Mouse (Mus musculus) kidney, adult 2 months (tissue): ENCODE measurements at regions not wholly inside any gene's neighbourhood (a gene's known extent, or its start where the extent isn't known, plus 50 kb on each side); places are given as distances from the start of the nearest gene placed in this dataset.

ENCODE experiments used
- DNase-seq: peaks from one replicate; pipeline ENCODE4 v3.0.0; 2021
- H3K27ac ChIP-seq: fragments of 200-500 bp; 2 replicates; pipeline ENCODE4 v1.5.1; 2012; ENCODE audit warnings: low read depth, low read length, control low read depth, inconsistent platforms; ENCODE audit not compliant: insufficient read depth
- H3K27me3 ChIP-seq: fragments of 200-500 bp; replicated peaks from 2 replicates; pipeline ENCODE4 v1.6.1; 2012; ENCODE audit warnings: mild to moderate bottlenecking, moderate library complexity, low read length, inconsistent platforms; ENCODE audit not compliant: control insufficient read depth, insufficient read depth
- H3K36me3 ChIP-seq: fragments of 200-500 bp; 2 replicates; pipeline ENCODE4 v1.6.1; 2012; ENCODE audit warnings: mild to moderate bottlenecking, moderate library complexity, low read length, inconsistent platforms; ENCODE audit not compliant: control insufficient read depth, insufficient read depth
- H3K4me1 ChIP-seq: fragments of 200-500 bp; 2 replicates; pipeline ENCODE4 v1.6.1; 2011; ENCODE audit warnings: low read length; ENCODE audit not compliant: control insufficient read depth, insufficient read depth
- H3K4me3 ChIP-seq: fragments of 200-500 bp; 2 replicates; pipeline ENCODE4 v1.5.1; 2011; ENCODE audit warnings: mild to moderate bottlenecking, low read depth, low read length, control low read depth; ENCODE audit not compliant: insufficient read depth
- CTCF ChIP-seq: fragments of 200-500 bp; conservative IDR thresholded peaks from 2 replicates; pipeline ENCODE4 v1.5.1; 2011; ENCODE audit warnings: low read depth, mild to moderate bottlenecking, control low read depth, low read length, moderate library complexity, mixed read lengths; ENCODE audit not compliant: insufficient read depth, insufficient read length
- POLR2A ChIP-seq: fragments of 200-500 bp; IDR thresholded peaks from one replicate; pipeline ENCODE4 v1.6.1; 2011; ENCODE audit warnings: low read depth, low read length, control low read depth
- WGBS: fragments of 180-500 bp; shearing (Covaris S2); methylation state at CpG from one replicate; pipeline ENCODE4 v1.1.7; 2018; 5-methylcytosine and 5-hydroxymethylcytosine counted together

DNA sequence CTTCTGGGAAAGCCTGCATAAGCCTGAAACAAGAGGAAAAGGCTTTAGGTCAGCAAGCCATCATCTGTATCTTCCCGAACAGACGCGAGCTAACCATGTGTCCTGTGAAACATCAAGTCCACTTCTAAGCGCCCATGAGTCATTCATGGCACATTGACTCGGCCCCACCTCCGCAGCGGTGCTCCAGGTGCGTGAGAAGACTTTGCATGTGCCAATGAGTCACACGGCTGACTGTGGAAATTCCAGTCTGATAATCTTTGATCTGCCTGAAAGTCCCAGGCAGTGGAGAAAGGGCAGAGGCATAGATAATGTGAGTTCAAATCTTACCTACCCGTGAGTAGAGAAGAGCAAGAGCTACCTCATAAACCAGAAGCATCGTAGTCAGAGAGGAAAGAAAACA, 137.8 kb downstream of the Pfkfb3 start:
- Histone ChIP-seq H3K4me1 (no peaks in the 10 kb centered on the region), H3K4me3 (no peak overlapping the region), H3K27ac (no peak overlapping the region), H3K36me3 (no peaks in the 10 kb centered on the region), H3K27me3 (no peaks in the 10 kb centered on the region)
- no peak for DNase-seq
- 75% methylated on average over 11 of the region's 11 CpGs for WGBS
- TF ChIP-seq POLR2A (no peak), CTCF (no peak)

DNA sequence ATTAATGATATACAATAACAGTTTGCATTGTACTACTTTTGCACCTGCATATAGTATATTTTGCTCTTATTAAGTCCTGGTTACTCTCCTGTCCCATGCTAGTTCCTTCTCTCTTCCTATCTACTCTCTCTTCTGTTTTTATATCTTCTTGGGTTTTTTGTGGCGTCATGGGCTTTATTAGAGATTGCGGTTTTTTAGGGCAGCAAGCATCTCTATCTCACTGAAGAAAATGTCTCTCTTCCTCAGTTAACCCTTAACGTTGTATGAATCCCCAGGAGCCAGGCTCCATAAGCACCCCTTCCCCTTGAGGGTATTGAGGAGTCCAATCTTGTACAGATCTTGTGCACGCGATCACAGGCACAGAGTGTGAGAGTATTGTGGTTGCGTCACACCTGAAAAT, 141.4 kb downstream of the Pfkfb3 start:
- Histone ChIP-seq H3K36me3 (no peaks in the 10 kb centered on the region), H3K4me3 (no peak overlapping the region), H3K27ac (no peak overlapping the region), H3K4me1 (no peaks in the 10 kb centered on the region), H3K27me3 (no peaks in the 10 kb centered on the region)
- TF ChIP-seq CTCF (no peak), POLR2A (no peak)
- no peak for DNase-seq
- WGBS: 94% methylated on average over 6 of the region's 6 CpGs

- TF ChIP-seq POLR2A (no peak), CTCF (no peak)
- Histone ChIP-seq H3K27me3 (no peaks in the 10 kb centered on the region), H3K4me3 (no peak overlapping the region), H3K27ac (no peak overlapping the region), H3K36me3 (no peaks in the 10 kb centered on the region), H3K4me1 (no peaks in the 10 kb centered on the region)
- no peak for DNase-seq
- 61% methylated on average over 5 of the region's 6 CpGs for WGBS
Measured at GRCm38 (mm10) chr2:11408497-11408896, 145.4 kb downstream of the Pfkfb3 start.

- no peak overlapping the region for H3K27ac ChIP-seq
- no peaks in the 10 kb centered on the region for H3K36me3 ChIP-seq
- no peaks in the 10 kb centered on the region for H3K27me3 ChIP-seq
- no peak for TF ChIP-seq POLR2A
- no peak for TF ChIP-seq CTCF
- H3K4me3 ChIP-seq: no peak overlapping the region
- WGBS: 86% methylated on average over 1 of the region's 1 CpGs
- no peak for DNase-seq
- peaks cover 8% of the 10 kb centered on the region; the same call in 1 of the 2 replicates for H3K4me1 ChIP-seq
Measured at GRCm38 (mm10) chr2:11406103-11406615, 147.7 kb downstream of the Pfkfb3 start.

DNA sequence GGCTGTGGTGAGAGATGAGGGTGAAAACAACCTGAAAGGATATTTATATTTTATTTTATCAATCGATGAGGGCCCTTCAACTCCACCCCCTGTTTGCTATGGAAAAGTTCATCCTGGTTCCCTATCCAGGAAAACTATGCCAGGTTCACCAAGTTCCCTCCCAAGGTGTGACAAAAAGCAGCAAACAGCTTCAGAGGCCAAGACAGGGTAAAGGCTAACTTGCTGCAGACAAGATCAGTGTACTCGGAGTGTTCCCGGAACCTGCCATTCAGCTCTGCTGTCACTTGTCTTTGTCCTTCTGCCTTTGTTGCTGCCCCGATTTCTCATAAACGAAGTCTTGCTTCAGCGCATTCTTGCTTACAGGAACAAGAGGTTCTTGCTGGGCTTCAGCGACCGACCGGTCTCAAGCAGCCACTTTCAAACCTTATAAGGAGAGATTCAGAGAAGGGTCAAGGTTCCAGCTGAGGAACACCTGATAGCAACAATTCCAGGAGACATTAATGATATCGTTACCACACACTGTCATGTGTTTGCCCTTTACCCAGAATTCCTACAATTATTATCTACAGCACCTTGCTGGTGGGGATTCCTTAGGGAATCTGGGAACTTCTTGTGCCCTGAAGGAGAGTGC, 151.5 kb downstream of the Pfkfb3 start:
- H3K4me1 ChIP-seq: peaks cover 8% of the 10 kb centered on the region; the same call in 1 of the 2 replicates
- H3K36me3 ChIP-seq: no peaks in the 10 kb centered on the region
- 34% methylated on average over 10 of the region's 10 CpGs for WGBS
- peak; percentile 64 for DNase-seq
- no peak overlapping the region for H3K4me3 ChIP-seq
- TF ChIP-seq CTCF (no peak), POLR2A (no peak)
- H3K27ac ChIP-seq: peak overlapping the region; percentile 82
- H3K27me3 ChIP-seq: no peaks in the 10 kb centered on the region

DNA sequence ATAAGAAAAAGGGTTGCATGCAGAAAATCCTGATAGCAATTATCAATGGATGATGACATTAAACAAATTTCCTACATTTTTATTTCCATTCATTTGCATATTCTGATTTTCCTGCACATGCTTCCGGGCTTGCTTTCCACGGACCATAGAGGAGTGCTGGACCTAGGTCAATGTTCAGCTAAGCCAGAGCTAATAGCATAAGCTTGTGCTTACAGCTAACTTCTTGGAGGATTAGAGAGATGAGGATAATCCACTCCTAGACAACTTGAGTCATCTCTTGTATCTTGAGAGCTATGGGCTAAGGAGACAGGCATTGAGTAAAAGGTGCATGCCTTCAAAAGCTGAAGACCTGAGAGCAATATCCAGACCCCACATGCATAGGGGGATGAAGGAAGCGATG, 154.5 kb downstream of the Pfkfb3 start:
- no peak overlapping the region for H3K27ac ChIP-seq
- DNase-seq: no peak
- H3K4me1 ChIP-seq: peaks cover 8% of the 10 kb centered on the region; the same call in 1 of the 2 replicates
- 71% methylated on average over 3 of the region's 3 CpGs for WGBS
- TF ChIP-seq CTCF (no peak), POLR2A (no peak)
- H3K27me3 ChIP-seq: no peaks in the 10 kb centered on the region
- H3K36me3 ChIP-seq: no peaks in the 10 kb centered on the region
- H3K4me3 ChIP-seq: no peak overlapping the region

GRCm38 (mm10) chr2:11398949-11399348, 154.9 kb downstream of the Pfkfb3 start:
- Histone ChIP-seq H3K27me3 (no peaks in the 10 kb centered on the region), H3K27ac (no peak overlapping the region), H3K36me3 (no peaks in the 10 kb centered on the region), H3K4me3 (no peak overlapping the region), H3K4me1 (peaks cover 8% of the 10 kb centered on the region; the same call in 1 of the 2 replicates)
- no peak for DNase-seq
- TF ChIP-seq CTCF (no peak), POLR2A (no peak)
- 82% methylated on average over 6 of the region's 6 CpGs for WGBS
